Mouse (Mus musculus) limb, embryonic 13.5 days (tissue): ENCODE measurements around the gene Ccl12. TPM values are rescaled to one million over a fixed set of nuclear protein-coding genes. Genes with fewer than 3 reads are reported as not detected.

Experiments
- ATAC-seq: fragments of 200-750 bp; cut with Nextera tagmentation; 2 replicates; pipeline ENCODE4 v1.8.0; 2017; ENCODE audit warnings: low read depth, moderate number of reproducible peaks, moderate TSS enrichment; ENCODE audit not compliant: low FRiP score
- H3K27ac ChIP-seq: fragments of 300-500 bp; sonication (generic); 2 replicates; pipeline ENCODE4 v1.5.1; 2015; ENCODE audit warnings: inconsistent platforms, mild to moderate bottlenecking, moderate library complexity
- H3K27me3 ChIP-seq: fragments of 300-500 bp; sonication (generic); 2 replicates; pipeline ENCODE4 v1.6.1; 2015; ENCODE audit warnings: mild to moderate bottlenecking, inconsistent platforms
- H3K36me3 ChIP-seq: fragments of 300-500 bp; sonication (generic); 2 replicates; pipeline ENCODE4 v1.6.1; 2015; ENCODE audit warnings: inconsistent platforms, mild to moderate bottlenecking, moderate library complexity
- H3K4me1 ChIP-seq: fragments of 300-500 bp; sonication (generic); 2 replicates; pipeline ENCODE4 v1.6.1; 2015; ENCODE audit warnings: inconsistent platforms
- H3K4me2 ChIP-seq: fragments of 300-500 bp; sonication (generic); replicated peaks from 2 replicates; pipeline ENCODE4 v1.6.1; 2015; ENCODE audit warnings: inconsistent platforms, mild to moderate bottlenecking, moderate library complexity
- H3K4me3 ChIP-seq: fragments of 300-500 bp; sonication (generic); 2 replicates; pipeline ENCODE4 v1.5.1; 2015; ENCODE audit warnings: moderate library complexity, mild to moderate bottlenecking, inconsistent platforms
- H3K9ac ChIP-seq: fragments of 300-500 bp; sonication (generic); 2 replicates; pipeline ENCODE4 v1.6.1; 2015; ENCODE audit warnings: mild to moderate bottlenecking, inconsistent platforms
- H3K9me3 ChIP-seq: fragments of 300-500 bp; sonication (generic); 2 replicates; pipeline ENCODE4 v1.6.1; 2016; ENCODE audit warnings: inconsistent platforms
- WGBS: fragments of 180-500 bp; shearing (Covaris S2); methylation state at CpG from one replicate; pipeline ENCODE4 v1.1.7; 2015; 5-methylcytosine and 5-hydroxymethylcytosine counted together
- polyA plus RNA-seq: library from polyadenylated mRNA; unstranded; fragments of >200 nt; fragmentation: Nextera tagmentation; extraction: Ambion mirVana; gene quantifications from 2 replicates; pipeline ENCODE4 v1.2.1, GENCODE M21; 2015

Ccl12 gene
- 3.2 and 3.7 TPM in 2 replicates for polyA plus RNA-seq

DNA sequence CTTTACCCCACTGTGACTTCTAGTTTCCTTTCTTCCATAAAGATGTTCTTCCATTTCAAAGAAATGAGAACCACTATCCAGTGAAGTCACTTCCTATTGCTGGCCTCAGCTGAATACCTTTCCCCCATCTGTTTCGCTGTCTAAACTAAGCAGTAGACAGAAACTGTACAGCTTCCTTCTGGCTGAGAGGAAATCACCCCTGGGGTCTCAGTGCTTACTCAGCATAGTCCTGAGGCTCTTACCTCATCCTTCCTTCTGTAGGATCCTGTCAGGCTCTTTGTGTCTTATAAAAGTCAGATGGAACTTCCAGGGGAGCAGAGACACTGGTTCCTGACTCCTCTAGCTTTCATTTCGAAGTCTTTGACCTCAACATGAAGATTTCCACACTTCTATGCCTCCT, at the start of gene Ccl12:
Gene Ccl12, plus strand, starts transcription at position 317 of the 400 bp plus-strand sequence.
- Histone ChIP-seq H3K4me1 (no peaks in the 10 kb centered on the region), H3K36me3 (no peaks in the 10 kb centered on the region), H3K9me3 (no peaks in the 10 kb centered on the region), H3K27ac (no peak within 1 kb of the TSS), H3K27me3 (no peaks in the 10 kb centered on the region), H3K4me3 (no peak within 1 kb of the TSS), H3K4me2 (no peak within 1 kb of the TSS), H3K9ac (no peak within 1 kb of the TSS)
- WGBS: 63% methylated on average over 2 of the region's 2 CpGs
- ATAC-seq: no peak

- 90% methylated on average over 7 of the region's 7 CpGs for WGBS
These were observed 47.8 kb upstream of the Ccl12 start for GRCm38 (mm10) chr11:82053849-82054248.

DNA sequence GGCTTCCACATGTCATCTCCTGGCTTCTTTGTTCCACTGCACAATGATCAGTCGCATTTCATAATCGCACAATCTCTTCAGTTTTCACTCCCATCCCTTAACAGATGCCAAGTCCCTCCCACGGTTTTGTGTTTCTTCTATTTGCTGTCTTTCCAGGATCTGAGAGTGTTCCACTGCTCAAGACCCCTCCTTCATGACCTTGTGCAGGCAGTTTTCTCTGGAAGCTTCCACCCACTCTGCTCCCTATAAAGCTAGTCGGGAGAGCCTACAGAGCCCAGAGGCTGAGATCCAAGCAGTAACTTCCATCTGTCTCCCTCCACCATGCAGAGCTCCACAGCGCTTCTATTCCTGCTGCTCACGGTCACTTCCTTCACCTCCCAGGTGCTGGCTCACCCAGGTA, 44.0 kb upstream of the Ccl12 start, which contains the start of gene Ccl11:
Gene Ccl11, plus strand, starts transcription at position 178 of the 400 bp plus-strand sequence.
- H3K4me1 ChIP-seq: no peaks in the 10 kb centered on the region
- no peak for ATAC-seq

More at GRCm38 (mm10) chr11:82053849-82054248, 47.8 kb upstream of the Ccl12 start:
- Histone ChIP-seq H3K4me1 (no peaks in the 10 kb centered on the region), H3K4me3 (no peak overlapping the region), H3K27ac (no peak overlapping the region), H3K4me2 (no peak overlapping the region), H3K9ac (no peak overlapping the region), H3K9me3 (no peaks in the 10 kb centered on the region), H3K36me3 (no peaks in the 10 kb centered on the region), H3K27me3 (no peaks in the 10 kb centered on the region)
- no peak for ATAC-seq

GRCm38 (mm10) chr11:82062226-82062625, 39.4 kb upstream of the Ccl12 start:
- Histone ChIP-seq H3K4me3 (no peak overlapping the region), H3K27ac (no peak overlapping the region), H3K9me3 (no peaks in the 10 kb centered on the region), H3K27me3 (no peaks in the 10 kb centered on the region), H3K9ac (no peak overlapping the region), H3K36me3 (no peaks in the 10 kb centered on the region), H3K4me1 (no peaks in the 10 kb centered on the region), H3K4me2 (no peak overlapping the region)
- ATAC-seq: no peak
- 53% methylated on average over 3 of the region's 3 CpGs for WGBS

More for the DNA sequence above, 44.0 kb upstream of the Ccl12 start, which contains the start of gene Ccl11:
- Histone ChIP-seq H3K9ac (no peak within 1 kb of the TSS), H3K27me3 (no peaks in the 10 kb centered on the region), H3K4me3 (no peak within 1 kb of the TSS), H3K4me2 (no peak within 1 kb of the TSS), H3K9me3 (no peaks in the 10 kb centered on the region), H3K36me3 (no peaks in the 10 kb centered on the region), H3K27ac (no peak within 1 kb of the TSS)
- 78% methylated on average over 6 of the region's 6 CpGs for WGBS

DNA sequence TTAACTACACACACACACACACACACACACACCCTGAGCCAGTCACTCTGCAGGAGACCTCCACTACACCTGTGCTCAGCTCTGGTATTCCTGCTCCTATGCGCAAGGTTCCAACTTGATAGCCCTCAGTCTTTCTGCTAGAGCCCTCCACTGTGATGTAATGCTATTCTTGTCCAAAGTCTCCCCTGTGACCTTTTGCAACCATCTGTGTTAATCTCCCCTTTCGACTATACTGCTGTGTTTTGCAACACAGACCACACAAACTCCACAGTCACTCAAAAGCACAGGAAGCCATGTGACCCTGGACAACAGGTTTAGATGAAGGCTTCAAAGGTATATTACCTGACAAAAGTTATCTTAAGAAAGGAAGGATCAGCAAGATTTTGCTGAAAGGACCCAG, 38.2 kb upstream of the Ccl12 start:
- no peaks in the 10 kb centered on the region for H3K9me3 ChIP-seq
- H3K4me1 ChIP-seq: no peaks in the 10 kb centered on the region
- H3K27ac ChIP-seq: no peak overlapping the region
- 77% methylated on average over 2 of the region's 2 CpGs for WGBS
- no peak for ATAC-seq
- no peak overlapping the region for H3K9ac ChIP-seq
- no peak overlapping the region for H3K4me3 ChIP-seq
- H3K36me3 ChIP-seq: no peaks in the 10 kb centered on the region
- no peaks in the 10 kb centered on the region for H3K27me3 ChIP-seq
- H3K4me2 ChIP-seq: no peak overlapping the region

- Histone ChIP-seq H3K4me3 (no peak overlapping the region), H3K9ac (no peak overlapping the region), H3K4me1 (no peaks in the 10 kb centered on the region), H3K27me3 (no peaks in the 10 kb centered on the region), H3K27ac (no peak overlapping the region), H3K36me3 (no peaks in the 10 kb centered on the region), H3K9me3 (no peaks in the 10 kb centered on the region), H3K4me2 (no peak overlapping the region)
- 79% methylated on average over 7 of the region's 7 CpGs for WGBS
- ATAC-seq: no peak
These were observed 34.6 kb upstream of the Ccl12 start for GRCm38 (mm10) chr11:82066953-82067571.

GRCm38 (mm10) chr11:82071076-82071475, 30.6 kb upstream of the Ccl12 start:
- no peak overlapping the region for H3K4me2 ChIP-seq
- H3K9ac ChIP-seq: no peak overlapping the region
- no peaks in the 10 kb centered on the region for H3K9me3 ChIP-seq
- no peaks in the 10 kb centered on the region for H3K36me3 ChIP-seq
- no peaks in the 10 kb centered on the region for H3K27me3 ChIP-seq
- WGBS: 89% methylated on average over 3 of the region's 3 CpGs
- H3K4me1 ChIP-seq: no peaks in the 10 kb centered on the region
- no peak overlapping the region for H3K27ac ChIP-seq
- H3K4me3 ChIP-seq: no peak overlapping the region
- ATAC-seq: no peak

DNA sequence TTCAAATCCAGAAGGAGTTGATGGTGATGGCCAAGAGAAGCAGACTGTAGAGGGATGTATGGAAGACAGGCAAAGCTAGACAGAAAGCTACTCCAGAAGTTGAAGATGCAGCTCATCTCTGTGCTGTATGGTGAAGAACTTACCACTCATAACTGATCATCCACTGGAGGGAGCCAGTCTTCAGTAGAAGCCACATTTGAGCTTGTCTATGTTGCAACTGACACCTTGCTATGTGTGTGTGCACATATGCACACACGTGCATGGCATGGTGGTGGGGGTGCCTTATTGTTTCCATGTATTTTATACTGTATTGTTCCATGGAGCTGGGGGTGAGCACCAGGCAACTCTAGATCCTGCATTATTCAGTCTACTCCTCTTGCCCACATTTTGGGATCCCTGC, 29.3 kb upstream of the Ccl12 start:
- WGBS: 76% methylated on average over 1 of the region's 1 CpGs
- Histone ChIP-seq H3K36me3 (no peaks in the 10 kb centered on the region), H3K4me2 (no peak overlapping the region), H3K4me3 (no peak overlapping the region), H3K9me3 (no peaks in the 10 kb centered on the region), H3K27me3 (no peaks in the 10 kb centered on the region), H3K9ac (no peak overlapping the region), H3K27ac (no peak overlapping the region), H3K4me1 (no peaks in the 10 kb centered on the region)
- no peak for ATAC-seq

GRCm38 (mm10) chr11:82072984-82073383, 28.7 kb upstream of the Ccl12 start:
- Histone ChIP-seq H3K4me3 (no peak overlapping the region), H3K36me3 (no peaks in the 10 kb centered on the region), H3K9me3 (no peaks in the 10 kb centered on the region), H3K4me2 (no peak overlapping the region), H3K9ac (no peak overlapping the region), H3K27me3 (no peaks in the 10 kb centered on the region), H3K4me1 (no peaks in the 10 kb centered on the region), H3K27ac (no peak overlapping the region)
- no peak for ATAC-seq
- 78% methylated on average over 3 of the region's 3 CpGs for WGBS

- Histone ChIP-seq H3K36me3 (no peaks in the 10 kb centered on the region), H3K9ac (no peak overlapping the region), H3K4me2 (no peak overlapping the region), H3K27me3 (no peaks in the 10 kb centered on the region), H3K4me3 (no peak overlapping the region), H3K4me1 (no peaks in the 10 kb centered on the region), H3K27ac (no peak overlapping the region), H3K9me3 (no peaks in the 10 kb centered on the region)
- 90% methylated on average over 3 of the region's 3 CpGs for WGBS
- ATAC-seq: no peak
These were observed 28.0 kb upstream of the Ccl12 start for GRCm38 (mm10) chr11:82073686-82074085.

GRCm38 (mm10) chr11:82077031-82077430, 24.6 kb upstream of the Ccl12 start:
- H3K36me3 ChIP-seq: no peaks in the 10 kb centered on the region
- H3K27ac ChIP-seq: no peak overlapping the region
- H3K4me2 ChIP-seq: no peak overlapping the region
- H3K27me3 ChIP-seq: no peaks in the 10 kb centered on the region
- WGBS: 53% methylated on average over 3 of the region's 3 CpGs
- no peak overlapping the region for H3K9ac ChIP-seq
- no peaks in the 10 kb centered on the region for H3K9me3 ChIP-seq
- no peaks in the 10 kb centered on the region for H3K4me1 ChIP-seq
- no peak overlapping the region for H3K4me3 ChIP-seq
- no peak for ATAC-seq

DNA sequence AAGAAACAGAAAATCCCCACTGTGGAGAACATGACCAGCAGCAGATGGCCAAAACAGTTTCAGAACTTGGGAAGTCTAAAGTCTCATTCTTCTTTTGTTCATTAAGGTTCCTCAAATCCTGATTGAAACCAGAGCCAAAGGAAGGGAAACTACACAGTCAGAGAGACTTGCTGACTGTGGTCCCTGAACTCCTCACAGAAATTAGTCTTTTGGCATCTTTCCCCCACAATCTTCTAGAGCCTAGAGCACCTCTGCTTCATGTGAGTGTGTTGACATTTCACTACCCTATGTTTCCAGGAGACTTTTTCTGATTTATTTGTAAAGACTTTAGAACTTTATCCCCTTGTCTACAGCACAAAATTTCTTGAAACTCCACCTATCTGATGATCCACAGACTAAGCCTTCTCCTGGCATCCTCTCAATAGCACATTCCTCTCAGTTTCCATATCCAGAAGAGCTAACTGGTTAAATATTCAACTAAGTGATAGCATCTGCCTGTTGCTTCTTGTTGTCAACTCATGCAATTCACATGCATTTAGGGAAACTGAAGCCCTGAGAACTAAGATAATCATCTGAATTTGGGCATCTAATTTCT, 23.4 kb upstream of the Ccl12 start:
- Histone ChIP-seq H3K9ac (no peak overlapping the region), H3K4me3 (no peak overlapping the region), H3K27me3 (no peaks in the 10 kb centered on the region), H3K27ac (no peak overlapping the region), H3K4me2 (no peak overlapping the region), H3K4me1 (no peaks in the 10 kb centered on the region), H3K9me3 (no peaks in the 10 kb centered on the region), H3K36me3 (no peaks in the 10 kb centered on the region)
- ATAC-seq: no peak

- H3K36me3 ChIP-seq: no peaks in the 10 kb centered on the region
- H3K4me3 ChIP-seq: no peak overlapping the region
- H3K27me3 ChIP-seq: no peaks in the 10 kb centered on the region
- no peak overlapping the region for H3K9ac ChIP-seq
- no peak overlapping the region for H3K27ac ChIP-seq
- ATAC-seq: no peak
- no peak overlapping the region for H3K4me2 ChIP-seq
- H3K4me1 ChIP-seq: no peaks in the 10 kb centered on the region
- no peaks in the 10 kb centered on the region for H3K9me3 ChIP-seq
- 78% methylated on average over 3 of the region's 3 CpGs for WGBS
These were observed 20.8 kb upstream of the Ccl12 start for GRCm38 (mm10) chr11:82080865-82081264.
